Mouse (Mus musculus): ENCODE measurements at regions not wholly inside any gene's neighbourhood (a gene's known extent, or its start where the extent isn't known, plus 50 kb on each side); places are given as distances from the start of the nearest gene placed in this dataset.

DNA sequence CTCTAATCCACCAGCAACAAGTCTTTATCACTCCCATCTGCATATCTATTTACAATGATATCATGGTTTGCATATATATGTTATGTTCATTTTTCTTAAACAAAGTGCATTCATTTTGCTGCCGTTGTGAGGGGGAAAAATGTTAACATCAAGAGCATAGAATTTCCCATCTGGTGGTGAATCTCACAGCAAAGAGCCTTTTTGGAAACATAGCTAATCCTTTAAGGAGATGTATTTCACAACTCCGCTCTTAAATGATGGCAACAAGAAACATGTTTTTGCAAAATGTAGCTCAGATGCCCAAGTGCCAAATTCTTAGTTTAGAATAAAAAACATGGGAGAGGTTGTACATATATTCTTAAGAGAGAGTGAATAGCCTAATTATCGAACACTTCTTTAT lies 99.3 kb upstream of the Col1a2 start:
- DNase-seq = no peak

DNA sequence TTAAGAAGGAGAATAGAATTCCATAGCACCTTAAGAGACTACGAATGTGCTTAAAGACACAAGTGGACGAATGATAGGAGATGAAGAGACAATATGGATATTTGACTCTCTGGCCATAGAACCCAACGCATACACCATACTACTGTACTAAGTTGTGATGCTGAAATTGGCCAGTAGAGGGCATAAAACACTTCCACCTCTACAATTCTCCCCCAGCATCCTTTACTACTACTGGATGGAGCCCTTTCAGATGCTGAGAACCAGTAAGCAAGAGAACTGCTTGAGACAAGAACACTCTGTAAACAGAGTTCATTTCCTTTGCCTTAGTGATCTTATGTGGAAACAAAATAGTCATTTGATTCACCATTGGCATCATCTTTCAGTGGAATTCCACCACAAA lies 96.9 kb upstream of the Col1a2 start:
- peak; percentile 40 for DNase-seq

DNA sequence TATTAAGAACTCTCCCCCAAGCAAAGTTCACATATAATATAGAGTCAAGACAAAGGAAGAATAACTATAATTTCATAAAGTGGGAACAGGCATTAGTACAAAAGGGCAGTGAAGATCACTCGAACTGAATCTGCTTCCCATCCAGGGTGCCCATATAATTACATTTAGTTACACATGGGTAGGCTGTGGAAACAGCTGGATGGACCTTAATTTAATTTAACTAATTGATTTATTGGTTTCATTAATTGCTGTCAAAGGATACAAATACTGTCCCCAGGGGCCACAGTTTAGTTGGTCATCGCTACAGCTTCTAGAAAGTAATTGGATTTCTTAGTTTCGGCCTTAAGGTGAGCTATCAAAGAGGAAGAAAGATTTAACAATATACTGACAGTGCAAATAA lies 91.4 kb upstream of the Col1a2 start:
- DNase-seq = no peak

DNA sequence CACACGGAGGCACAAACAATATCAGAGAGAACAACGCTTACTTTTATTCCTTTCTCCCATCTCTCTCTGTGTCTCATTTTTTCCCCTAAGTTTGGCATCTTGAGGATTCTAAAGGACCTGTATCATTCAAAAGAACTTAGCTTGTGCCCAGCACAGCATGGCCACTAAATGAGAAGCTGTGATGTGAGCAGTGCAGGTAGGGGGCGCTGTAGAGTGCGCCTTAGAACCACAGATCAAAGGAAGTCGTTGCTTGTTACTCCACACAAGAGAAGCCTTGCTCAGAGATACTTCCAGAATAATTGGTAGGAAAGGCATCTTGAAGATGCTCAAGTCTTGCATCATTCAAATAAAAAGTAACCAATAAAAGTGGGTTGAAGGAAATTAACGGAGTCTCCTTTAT lies 90.4 kb upstream of the Col1a2 start:
- DNase-seq = peak; percentile 56

DNA sequence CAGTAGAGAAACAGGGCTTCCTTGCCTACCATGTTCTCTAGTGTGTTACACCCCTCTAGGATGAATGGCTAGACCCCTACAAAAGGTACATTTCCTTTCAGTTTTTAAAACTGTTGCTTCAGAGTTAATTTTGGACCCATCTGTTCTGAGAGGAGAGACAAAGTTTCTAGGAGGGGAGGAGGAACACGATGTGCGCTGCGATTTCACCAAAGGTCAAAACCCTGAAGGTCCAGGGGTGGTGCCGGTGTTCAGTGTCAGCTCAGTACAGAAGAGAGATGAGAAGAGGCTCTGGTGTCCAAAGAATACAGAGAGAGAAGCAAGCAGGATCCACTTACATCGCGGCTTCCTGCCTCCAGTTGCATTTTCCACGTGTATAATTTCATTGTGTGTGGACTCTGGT lies 89.4 kb upstream of the Col1a2 start:
- no peak for DNase-seq

DNA sequence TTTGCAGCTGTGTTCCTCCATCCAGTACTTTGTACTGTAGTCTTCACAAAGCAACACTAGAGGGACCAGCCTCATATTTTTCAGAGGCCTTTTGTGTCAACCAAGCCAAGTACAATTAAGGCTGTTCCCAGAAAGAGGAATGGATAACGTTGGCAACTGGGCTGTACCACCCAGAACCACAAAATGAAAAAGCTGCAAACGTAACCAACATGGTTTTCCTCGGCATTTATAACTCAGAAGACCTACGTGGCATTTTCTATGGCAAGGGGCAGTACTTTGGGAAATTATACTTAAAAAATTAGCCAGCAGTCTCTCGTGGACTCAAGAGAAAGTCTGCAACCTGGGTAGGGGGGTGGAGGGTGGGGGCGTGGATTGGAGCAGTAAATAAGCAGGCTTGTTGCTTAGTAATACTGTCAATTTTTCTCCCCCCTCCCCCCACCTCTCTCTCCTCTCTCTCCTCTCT lies 87.3 kb upstream of the Col1a2 start:
- peak; percentile 39 for DNase-seq

DNA sequence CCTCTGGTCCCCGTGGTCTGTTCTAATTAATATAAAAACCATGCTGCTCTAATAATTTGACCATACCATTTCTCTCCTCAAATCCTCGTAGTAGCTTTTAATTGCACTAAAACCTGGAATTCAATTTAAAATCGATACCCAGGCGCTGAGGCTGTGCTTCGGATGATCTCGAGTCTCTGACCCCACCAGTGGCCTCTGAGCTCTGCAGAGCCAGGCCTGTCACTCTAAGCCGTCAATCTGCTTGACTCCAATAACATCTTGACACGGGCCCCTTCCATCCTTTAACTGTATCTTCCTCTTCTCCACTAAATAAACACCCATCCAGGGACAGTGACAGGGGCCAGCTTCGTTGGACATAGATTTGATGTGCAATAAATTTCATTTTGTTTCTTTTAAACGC lies 86.2 kb upstream of the Col1a2 start:
- DNase-seq = no peak

DNA sequence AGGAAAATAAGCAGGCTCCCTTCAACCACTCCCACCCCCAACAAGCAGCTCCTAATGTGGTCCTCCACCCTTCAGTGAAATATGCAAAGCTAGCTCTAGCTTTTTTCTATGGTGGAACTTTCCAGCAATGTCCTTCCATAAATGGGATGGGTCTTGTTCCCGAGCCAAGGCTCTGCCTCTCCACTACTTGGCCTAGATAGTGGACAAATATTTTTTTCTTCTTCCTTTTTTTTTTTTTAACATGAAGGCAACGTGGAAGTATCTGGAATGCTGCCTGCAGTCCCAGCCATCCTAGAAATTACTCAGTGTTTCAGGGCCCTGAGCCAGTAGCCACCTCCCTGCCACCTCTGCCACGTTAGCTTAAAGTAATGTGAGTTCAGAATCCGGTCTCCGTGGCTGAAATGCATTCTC lies 85.7 kb upstream of the Col1a2 start:
- peak; percentile 58 for DNase-seq

DNA sequence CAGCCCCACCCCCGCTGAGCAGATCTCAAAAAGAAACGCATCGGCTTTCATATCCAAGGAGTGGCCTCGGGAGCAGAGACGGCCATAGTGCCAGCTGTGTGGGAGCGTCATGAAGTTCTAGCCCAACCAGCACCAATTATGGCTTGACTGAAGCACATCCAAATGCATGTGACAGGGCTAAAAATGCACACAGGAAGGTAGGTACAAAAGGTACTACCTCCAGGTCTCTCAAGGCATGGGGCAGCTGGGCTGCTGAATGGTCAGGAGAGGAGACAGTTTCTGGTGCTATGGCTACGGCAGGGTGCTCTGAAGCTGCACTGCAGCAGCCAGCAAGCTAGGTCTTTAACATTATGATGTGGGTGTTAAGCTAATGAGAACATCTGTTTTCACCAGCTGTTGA lies 83.1 kb upstream of the Col1a2 start:
- DNase-seq = no peak

DNA sequence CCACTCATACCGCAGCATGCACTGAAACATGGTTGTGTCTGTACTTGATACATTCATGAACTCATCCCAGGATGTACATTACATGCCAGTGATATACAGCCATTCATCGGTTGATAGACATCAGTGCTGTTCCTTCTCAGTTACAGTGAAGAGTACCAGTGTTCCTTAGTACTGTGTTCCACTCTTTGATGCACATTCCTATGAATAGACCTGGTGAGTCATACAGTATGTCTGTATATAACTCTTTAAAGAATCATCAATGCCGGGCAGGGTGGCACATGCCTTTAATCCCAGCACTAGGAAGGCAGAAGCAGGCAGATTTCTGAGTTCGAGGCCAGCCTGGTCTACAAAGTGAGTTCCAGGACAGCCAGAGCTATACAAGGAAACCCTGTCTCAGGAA lies 77.5 kb upstream of the Col1a2 start:
- DNase-seq = no peak

DNA sequence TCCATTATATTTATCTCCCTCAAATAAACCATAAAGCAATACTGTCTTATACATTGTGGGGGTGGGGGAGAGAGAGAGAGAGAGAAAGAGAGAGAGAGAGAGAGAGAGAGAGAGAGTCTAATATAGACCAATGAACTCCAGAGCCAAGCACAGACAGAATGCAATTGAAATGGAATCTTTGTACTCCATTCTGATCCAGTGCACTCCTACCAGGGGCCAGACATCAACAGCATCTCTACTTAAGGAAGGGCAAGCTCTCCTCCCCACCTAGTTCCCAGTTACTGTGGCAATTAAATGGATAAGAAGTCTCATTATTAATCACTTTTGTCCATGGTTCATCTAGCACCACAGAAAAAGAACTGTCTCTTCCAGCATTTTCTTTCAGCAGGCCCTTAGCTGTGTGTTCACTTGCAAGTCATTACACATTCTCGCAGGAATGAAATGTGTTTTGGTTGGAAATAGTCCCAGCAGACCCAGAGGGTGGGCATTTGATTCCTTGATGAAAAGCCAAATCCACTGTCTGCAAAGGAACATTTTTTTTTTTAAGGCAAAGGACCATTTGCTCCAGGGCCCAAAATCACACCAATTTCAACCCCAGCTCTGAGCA lies 73.8 kb upstream of the Col1a2 start:
- DNase-seq = no peak

DNA sequence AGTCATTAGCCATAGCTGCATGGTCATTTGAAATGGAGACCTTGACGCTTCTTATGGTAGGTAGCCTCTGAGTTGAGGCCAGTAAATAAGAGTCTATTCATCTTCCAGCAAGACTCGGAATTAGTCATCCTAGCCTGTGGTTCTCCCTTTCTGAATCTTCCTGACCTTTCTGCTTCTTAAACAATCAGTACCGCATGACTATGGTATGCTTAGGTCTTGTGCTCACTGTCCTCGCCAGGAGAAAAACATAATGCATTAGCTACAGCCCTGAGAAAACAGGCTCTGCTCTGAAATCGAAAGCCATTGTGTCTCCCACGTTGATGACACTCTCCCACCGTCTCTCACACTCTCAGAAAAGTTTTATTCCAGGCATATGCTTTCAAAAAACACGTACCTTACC lies 72.4 kb upstream of the Col1a2 start:
- no peak for DNase-seq

DNA sequence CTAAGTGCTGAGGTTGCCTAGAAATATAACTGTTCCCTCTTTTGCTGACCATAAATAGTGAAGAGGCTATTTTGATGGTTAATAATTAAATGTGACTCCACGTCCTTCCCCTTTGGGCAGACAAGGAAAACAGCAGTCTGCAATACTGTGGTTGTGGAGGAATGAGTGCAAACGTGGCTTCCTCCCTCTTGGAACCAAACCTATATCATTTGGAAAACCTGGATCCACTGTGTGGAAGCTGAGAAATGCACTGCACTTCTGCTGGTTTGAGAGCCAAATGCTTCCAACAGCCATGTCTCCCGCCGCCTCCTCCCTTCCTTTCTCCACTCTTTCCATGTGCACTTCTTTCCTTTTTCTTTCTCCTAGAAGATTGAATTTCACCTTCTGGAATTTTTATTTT lies 68.2 kb upstream of the Col1a2 start:
- DNase-seq = no peak

DNA sequence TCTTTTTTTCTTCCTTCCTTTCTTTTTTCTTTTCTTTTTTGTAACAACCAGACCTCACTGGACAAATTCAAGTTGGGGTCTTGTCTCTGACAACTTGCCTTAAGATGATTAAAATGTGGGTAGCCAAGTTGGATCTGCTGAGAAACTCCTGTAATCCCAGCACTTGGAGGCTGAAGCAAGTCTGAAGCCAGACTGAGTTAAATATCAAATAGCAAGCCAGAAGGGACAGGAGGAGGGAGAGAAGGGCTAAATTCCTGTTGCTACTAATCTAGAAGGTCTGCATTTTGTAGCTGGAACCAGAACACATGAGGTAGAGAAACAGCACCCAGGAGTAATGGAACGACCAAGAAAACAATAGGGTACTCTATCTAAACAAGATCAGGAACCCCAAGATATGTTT lies 67.7 kb upstream of the Col1a2 start:
- no peak for DNase-seq

DNA sequence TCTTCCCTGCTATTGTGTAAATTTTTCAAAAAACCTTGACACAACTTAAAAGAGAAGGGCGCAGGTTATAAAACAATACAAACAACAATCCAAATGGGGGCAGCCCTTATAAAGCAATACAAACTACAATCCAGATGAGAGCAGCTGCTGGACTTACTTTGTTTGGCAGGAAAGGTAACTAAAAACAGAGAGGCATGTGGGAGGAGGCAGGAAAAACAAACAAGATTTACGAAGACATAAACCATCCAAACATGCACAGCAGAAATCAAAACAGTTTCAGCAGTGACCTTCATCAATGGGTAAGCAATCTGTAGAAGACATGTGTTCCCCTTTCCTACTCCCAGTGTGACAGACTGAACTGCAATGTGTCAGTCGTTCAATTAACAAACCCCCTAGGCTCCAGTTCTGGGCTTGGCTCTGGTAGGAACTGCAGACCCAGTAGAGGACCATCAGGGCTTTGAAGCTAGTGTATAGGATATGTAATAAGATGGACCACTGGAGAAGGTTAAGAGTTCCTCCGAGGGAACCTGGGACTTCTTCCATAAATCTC lies 62.9 kb upstream of the Col1a2 start:
- DNase-seq = no peak

DNA sequence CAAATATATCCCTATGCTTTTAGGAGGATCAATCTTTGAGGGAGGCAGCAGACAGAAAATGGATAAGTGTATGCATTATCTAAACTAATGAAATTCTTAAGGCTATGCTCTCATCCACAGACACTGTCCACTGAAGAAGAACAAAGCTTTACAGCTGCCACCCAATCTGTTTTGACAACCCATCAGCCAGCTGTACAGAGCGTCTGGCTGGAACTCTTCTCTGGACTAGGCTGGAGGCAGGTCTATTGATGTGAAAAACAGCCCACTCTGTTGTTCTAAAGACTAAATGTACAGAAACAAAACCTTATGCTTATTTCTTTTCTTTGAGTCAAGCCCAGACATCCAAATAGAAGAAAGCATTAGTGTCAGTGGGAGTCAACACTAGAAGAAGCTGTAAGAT lies 58.7 kb upstream of the Col1a2 start:
- DNase-seq = no peak

DNA sequence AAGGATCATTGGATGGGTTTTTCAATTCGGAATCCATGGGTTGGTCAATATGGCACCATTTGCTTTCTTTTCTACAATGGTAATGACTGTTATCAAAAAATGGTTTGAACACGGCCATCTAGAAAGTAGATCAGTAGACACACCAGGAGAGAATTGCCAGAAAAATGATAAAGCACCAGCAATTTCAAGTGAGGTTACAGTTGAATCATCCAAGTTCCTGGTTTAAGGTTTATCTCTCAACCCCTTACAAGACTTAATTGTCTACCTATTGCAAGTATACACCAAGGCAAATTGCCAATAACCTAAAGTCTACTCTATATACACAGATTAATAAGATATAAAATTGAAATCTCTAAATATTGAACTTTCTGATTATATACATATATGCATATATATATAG lies 53.4 kb upstream of the Col1a2 start:
- DNase-seq = no peak

Data from kidney, postnatal 14 days (tissue).